ENCODE assay signal across 9 mouse cellular contexts in genomic region chr11:106192241-106192640, GRCm38 (mm10). TPM values are rescaled to one million over a fixed set of nuclear protein-coding genes. Genes with fewer than 3 reads are reported as not detected.
DNase-seq lines count a peak whose midpoint lies in the region; ATAC-seq and TF ChIP-seq lines count a peak whose summit lies in the region.
"Had no signal": no experiment of that assay in that cellular context is flagged by ENCODE, and none has a peak within 500 bp of the region (broad histone marks: within the 10 kb centered on the region; RNA-seq: fewer than 3 reads in every experiment).

No protein-coding gene starts in this region.

- H3K9ac ChIP-seq in lung, embryonic 14.5 days, result no peak overlapping the region
- H3K9ac ChIP-seq in limb, embryonic 14.5 days (ENCODE audit: low read depth, low read length, severe bottlenecking), result no peak overlapping the region
- H3K9ac ChIP-seq in stomach, embryonic 14.5 days (replicated peaks; ENCODE audit: low read depth, low read length), result no peak overlapping the region

- H3K4me1 ChIP-seq in lung, embryonic 14.5 days (ENCODE audit: insufficient read depth), result 0 out of 2 replicates have a peak, but pooled peaks cover 5% of the 10 kb centered on the region
- peaks cover 2% of the 10 kb centered on the region for H3K4me1 ChIP-seq in lung, adult 2 months (ENCODE audit: control insufficient read depth, insufficient read depth, low read length)
- H3K4me1 ChIP-seq in forebrain, embryonic 10.5 days, result peaks cover 21% of the 10 kb centered on the region
- no peaks in the 10 kb centered on the region for H3K4me1 ChIP-seq in limb, embryonic 14.5 days (ENCODE audit: control insufficient read depth, insufficient read depth, low read length)
- H3K4me1 ChIP-seq in stomach, embryonic 14.5 days (ENCODE audit: control insufficient read depth, insufficient read depth, low read length), result peaks cover 3% of the 10 kb centered on the region; the same call in 1 of the 2 replicates

- H3K27ac ChIP-seq in lung, embryonic 14.5 days (ENCODE audit: low read depth), result no peak overlapping the region
- H3K27ac ChIP-seq in forebrain, embryonic 10.5 days, result no peak overlapping the region
- no peak overlapping the region for H3K27ac ChIP-seq in limb, embryonic 14.5 days (replicated peaks; ENCODE audit: low read depth, low read length)
- H3K27ac ChIP-seq in stomach, embryonic 14.5 days (ENCODE audit: low read length), result no peak overlapping the region

- WGBS in lung, embryonic 14.5 days, result 76% methylated on average over 5 of the region's 5 CpGs
- WGBS in lung, adult 2 months, result 70% methylated on average over 5 of the region's 5 CpGs
- 91% methylated on average over 5 of the region's 5 CpGs for WGBS in forebrain, embryonic 10.5 days
- 81% methylated on average over 5 of the region's 5 CpGs for WGBS in limb, embryonic 14.5 days
- WGBS in stomach, embryonic 14.5 days, result 85% methylated on average over 5 of the region's 5 CpGs

- H3K36me3 ChIP-seq in lung, embryonic 14.5 days (ENCODE audit: insufficient read depth), result peaks cover 9% of the 10 kb centered on the region; the same call in 1 of the 2 replicates
- H3K36me3 ChIP-seq in forebrain, embryonic 10.5 days (replicated peaks), result peaks cover 12% of the 10 kb centered on the region
- H3K36me3 ChIP-seq in limb, embryonic 14.5 days (ENCODE audit: control insufficient read depth, insufficient read depth, low read length), result peaks cover 9% of the 10 kb centered on the region
- H3K36me3 ChIP-seq in stomach, embryonic 14.5 days (ENCODE audit: control insufficient read depth, insufficient read depth, low read length), result peaks cover 4% of the 10 kb centered on the region; the same call in 1 of the 2 replicates

- DNase-seq in lung, embryonic 14.5 days, result no peak
- no peak for DNase-seq in lung, adult 2 months
- no peak for DNase-seq in forebrain, embryonic 10.5 days (ENCODE audit: extremely low spot score, low spot score)
- DNase-seq in limb, embryonic 14.5 days (ENCODE audit: low spot score), result no peak
- no peak for DNase-seq in layer of hippocampus, postnatal 36 days
- no peak for DNase-seq in layer of hippocampus, adult 9-10 months (ENCODE audit: low spot score)
- DNase-seq: cerebellum, postnatal 25 days had no signal

- ATAC-seq in lung, embryonic 14.5 days (ENCODE audit: insufficient read depth), result no peak
- no peak for ATAC-seq in limb, embryonic 14.5 days (ENCODE audit: low FRiP score, low read depth)
- ATAC-seq in stomach, embryonic 14.5 days (ENCODE audit: insufficient number of reproducible peaks, insufficient read depth, low FRiP score, low read depth), result no peak
- no peak for ATAC-seq in activated CD4-positive, CD25-positive, alpha-beta regulatory T cell, adult 4 months

- no peak for TF ChIP-seq CTCF in lung, embryonic 14.5 days (IDR thresholded peaks at IDR 0.05; ENCODE audit: low read depth)
- no peak for TF ChIP-seq CTCF in lung, adult 2 months (IDR thresholded peaks at IDR 0.05; ENCODE audit: insufficient read depth, low read length)

- H3K9me3 ChIP-seq in lung, embryonic 14.5 days (ENCODE audit: low read depth, low read length), result no peaks in the 10 kb centered on the region
- no peaks in the 10 kb centered on the region for H3K9me3 ChIP-seq in forebrain, embryonic 10.5 days
- H3K9me3 ChIP-seq in limb, embryonic 14.5 days (ENCODE audit: control insufficient read depth, low read length), result no peaks in the 10 kb centered on the region
- no peaks in the 10 kb centered on the region for H3K9me3 ChIP-seq in stomach, embryonic 14.5 days (ENCODE audit: control insufficient read depth, low read depth, low read length)

- no peak for TF ChIP-seq POLR2A in lung, adult 2 months (IDR thresholded peaks at IDR 0.05; ENCODE audit: borderline replicate concordance, extremely low read depth, low read depth, low read length)
- TF ChIP-seq POLR2A in limb, embryonic 14.5 days (IDR thresholded peaks at IDR 0.05; ENCODE audit: borderline replicate concordance, extremely low read depth, insufficient read depth, insufficient read length), result no peak

- H3K4me2 ChIP-seq in lung, embryonic 14.5 days, result peak overlapping the region; percentile 75
- peak overlapping the region; percentile 51; the same call in 1 of the 2 replicates for H3K4me2 ChIP-seq in limb, embryonic 14.5 days (replicated peaks; ENCODE audit: low read depth, low read length, severe bottlenecking)
- peak overlapping the region; percentile 65 for H3K4me2 ChIP-seq in stomach, embryonic 14.5 days (replicated peaks; ENCODE audit: low read depth, low read length)

- H3K27me3 ChIP-seq in lung, embryonic 14.5 days (ENCODE audit: insufficient read depth, low read length), result no peaks in the 10 kb centered on the region
- H3K27me3 ChIP-seq in forebrain, embryonic 10.5 days (ENCODE audit: poor library complexity, severe bottlenecking), result no peaks in the 10 kb centered on the region
- H3K27me3 ChIP-seq in limb, embryonic 14.5 days (ENCODE audit: control insufficient read depth, insufficient read depth, low read length), result no peaks in the 10 kb centered on the region
- no peaks in the 10 kb centered on the region for H3K27me3 ChIP-seq in stomach, embryonic 14.5 days (ENCODE audit: control insufficient read depth, insufficient read depth, low read length)

- H3K4me3 ChIP-seq in lung, embryonic 14.5 days (ENCODE audit: low read depth, low read length), result peak overlapping the region; percentile 55
- no peak overlapping the region for H3K4me3 ChIP-seq in lung, adult 2 months (replicated peaks; ENCODE audit: extremely low read depth, low read depth, low read length)
- peak overlapping the region; percentile 68 for H3K4me3 ChIP-seq in forebrain, embryonic 10.5 days
- peak overlapping the region; percentile 51 for H3K4me3 ChIP-seq in limb, embryonic 14.5 days (replicated peaks; ENCODE audit: low read length)
- H3K4me3 ChIP-seq in stomach, embryonic 14.5 days (ENCODE audit: low read depth, low read length), result peak overlapping the region; percentile 65

RNA-seq across cellular contexts. Expression of gene Strada, which starts 9.7 kb away (rescaled TPM):
- polyA plus RNA-seq in lung, embryonic 14.5 days (2014; fragmentation: Nextera tagmentation; extraction: Ambion mirVana), result 31.7 and 32.6 TPM in 2 replicates
- 24.5 and 33.3 TPM in 2 replicates for polyA plus RNA-seq in lung, adult 2 months (2012; rRNA removed)
- 41.4 and 41.9 TPM in 2 replicates for polyA plus RNA-seq in forebrain, embryonic 10.5 days (2016; fragmentation: Nextera tagmentation; extraction: Ambion mirVana)
- 46.8 and 62.2 TPM in 2 replicates for polyA plus RNA-seq in limb, embryonic 14.5 days (2012; rRNA removed)
- 24.0 and 28.5 TPM in 2 replicates for polyA plus RNA-seq in limb, embryonic 14.5 days (2014; fragmentation: Nextera tagmentation; extraction: Ambion mirVana)
- polyA plus RNA-seq in stomach, embryonic 14.5 days (2014; fragmentation: Nextera tagmentation; extraction: Ambion mirVana), result 23.2 and 27.5 TPM in 2 replicates
- total RNA-seq in layer of hippocampus, postnatal 36 days (2021), result 10 to 100 TPM; 27.5 to 29.9 TPM
- 10 to 100 TPM; 30.1 to 33.5 TPM for polyA plus RNA-seq in activated CD4-positive, CD25-positive, alpha-beta regulatory T cell, adult 4 months (2017; shearing (Covaris generic))

RNA-seq across cellular contexts. Expression of gene Ccdc47, which starts 23.9 kb away (rescaled TPM):
- polyA plus RNA-seq in lung, embryonic 14.5 days (2014; fragmentation: Nextera tagmentation; extraction: Ambion mirVana), result 66.5 and 69.6 TPM in 2 replicates
- 12.8 and 21.5 TPM in 2 replicates for polyA plus RNA-seq in lung, adult 2 months (2012; rRNA removed)
- 77.3 and 77.4 TPM in 2 replicates for polyA plus RNA-seq in forebrain, embryonic 10.5 days (2016; fragmentation: Nextera tagmentation; extraction: Ambion mirVana)
- polyA plus RNA-seq in limb, embryonic 14.5 days (2012; rRNA removed), result 43.6 and 48.8 TPM in 2 replicates
- 63.7 and 66.1 TPM in 2 replicates for polyA plus RNA-seq in limb, embryonic 14.5 days (2014; fragmentation: Nextera tagmentation; extraction: Ambion mirVana)
- 60.2 and 68.1 TPM in 2 replicates for polyA plus RNA-seq in stomach, embryonic 14.5 days (2014; fragmentation: Nextera tagmentation; extraction: Ambion mirVana)
- 100 to 1,000 TPM in 1 of 2 experiments, 10 to 100 TPM in 1; 82.8 to 101 TPM for total RNA-seq in layer of hippocampus, postnatal 36 days (2021)
- 10 to 100 TPM; 65.0 to 74.5 TPM for polyA plus RNA-seq in activated CD4-positive, CD25-positive, alpha-beta regulatory T cell, adult 4 months (2017; shearing (Covaris generic))

RNA-seq across cellular contexts. Expression of gene Ddx42, which starts 24.5 kb away (rescaled TPM):
- polyA plus RNA-seq in lung, embryonic 14.5 days (2014; fragmentation: Nextera tagmentation; extraction: Ambion mirVana), result 75.5 and 82.1 TPM in 2 replicates
- polyA plus RNA-seq in lung, adult 2 months (2012; rRNA removed), result 8.8 and 13.3 TPM in 2 replicates
- polyA plus RNA-seq in forebrain, embryonic 10.5 days (2016; fragmentation: Nextera tagmentation; extraction: Ambion mirVana), result 105 and 109 TPM in 2 replicates
- polyA plus RNA-seq in limb, embryonic 14.5 days (2012; rRNA removed), result 35.3 and 50.4 TPM in 2 replicates
- 63.9 and 73.3 TPM in 2 replicates for polyA plus RNA-seq in limb, embryonic 14.5 days (2014; fragmentation: Nextera tagmentation; extraction: Ambion mirVana)
- polyA plus RNA-seq in stomach, embryonic 14.5 days (2014; fragmentation: Nextera tagmentation; extraction: Ambion mirVana), result 67.9 TPM in 2 replicates
- total RNA-seq in layer of hippocampus, postnatal 36 days (2021), result 10 to 100 TPM; 69.9 to 70.9 TPM
- polyA plus RNA-seq in activated CD4-positive, CD25-positive, alpha-beta regulatory T cell, adult 4 months (2017; shearing (Covaris generic)), result 10 to 100 TPM; 59.1 to 71.5 TPM

RNA-seq across cellular contexts. Expression of gene Limd2, which starts 31.6 kb away (rescaled TPM):
- 211 and 229 TPM in 2 replicates for polyA plus RNA-seq in lung, embryonic 14.5 days (2014; fragmentation: Nextera tagmentation; extraction: Ambion mirVana)
- 72.7 and 114 TPM in 2 replicates for polyA plus RNA-seq in lung, adult 2 months (2012; rRNA removed)
- polyA plus RNA-seq in forebrain, embryonic 10.5 days (2016; fragmentation: Nextera tagmentation; extraction: Ambion mirVana), result 364 and 375 TPM in 2 replicates
- polyA plus RNA-seq in limb, embryonic 14.5 days (2012; rRNA removed), result 148 and 169 TPM in 2 replicates
- polyA plus RNA-seq in limb, embryonic 14.5 days (2014; fragmentation: Nextera tagmentation; extraction: Ambion mirVana), result 237 and 260 TPM in 2 replicates
- 149 and 157 TPM in 2 replicates for polyA plus RNA-seq in stomach, embryonic 14.5 days (2014; fragmentation: Nextera tagmentation; extraction: Ambion mirVana)
- total RNA-seq in layer of hippocampus, postnatal 36 days (2021), result 100 to 1,000 TPM; 138 to 144 TPM
- 100 to 1,000 TPM; 633 to 743 TPM for polyA plus RNA-seq in activated CD4-positive, CD25-positive, alpha-beta regulatory T cell, adult 4 months (2017; shearing (Covaris generic))

RNA-seq across cellular contexts. Expression of gene Gm10840, which starts 31.6 kb away (rescaled TPM):
- polyA plus RNA-seq in lung, embryonic 14.5 days (2014; fragmentation: Nextera tagmentation; extraction: Ambion mirVana), result not detected in 2 replicates
- not detected in 2 replicates for polyA plus RNA-seq in lung, adult 2 months (2012; rRNA removed)
- 0.82 TPM in 1 of 2 replicates, not detected in the other for polyA plus RNA-seq in forebrain, embryonic 10.5 days (2016; fragmentation: Nextera tagmentation; extraction: Ambion mirVana)
- polyA plus RNA-seq in limb, embryonic 14.5 days (2012; rRNA removed), result not detected in 2 replicates
- polyA plus RNA-seq in limb, embryonic 14.5 days (2014; fragmentation: Nextera tagmentation; extraction: Ambion mirVana), result not detected in 2 replicates
- not detected in 2 replicates for polyA plus RNA-seq in stomach, embryonic 14.5 days (2014; fragmentation: Nextera tagmentation; extraction: Ambion mirVana)
- total RNA-seq in layer of hippocampus, postnatal 36 days (2021), result 1 to 10 TPM in 1 of 2 experiments, not detected in 1; 2.2 TPM
- polyA plus RNA-seq in activated CD4-positive, CD25-positive, alpha-beta regulatory T cell, adult 4 months (2017; shearing (Covaris generic)), result not detected
